9 mouse cellular contexts compared by ENCODE assay signal in the genomic region with DNA sequence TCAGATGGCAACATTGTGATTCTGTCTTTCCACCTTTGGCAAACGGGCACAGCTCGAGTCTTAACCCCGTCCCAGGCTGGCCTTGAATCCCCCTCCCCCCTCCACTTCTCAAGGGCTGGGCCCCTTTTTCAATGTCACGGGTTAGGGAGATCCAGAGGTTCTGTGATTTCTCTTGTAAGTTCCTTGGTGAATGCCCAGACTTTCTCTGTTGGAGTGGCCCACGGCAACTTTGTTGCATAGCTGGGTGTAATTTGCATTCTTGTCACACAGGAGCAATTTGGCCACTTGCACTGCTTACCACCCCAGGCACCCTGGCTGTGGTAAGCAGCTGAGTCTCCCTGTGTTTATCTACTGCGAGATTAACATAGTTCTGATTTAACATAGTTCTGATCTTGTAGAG. TPM values are rescaled to one million over a fixed set of nuclear protein-coding genes. Genes with fewer than 3 reads are reported as not detected.
DNase-seq lines count a peak whose midpoint lies in the region; ATAC-seq and TF ChIP-seq lines count a peak whose summit lies in the region.
"Had no signal": no experiment of that assay in that cellular context is flagged by ENCODE, and none has a peak within 500 bp of the region (broad histone marks: within the 10 kb centered on the region; RNA-seq: fewer than 3 reads in every experiment).

No protein-coding gene starts in this region.

- ATAC-seq in heart, embryonic 13.5 days (ENCODE audit: extremely low read depth, insufficient number of reproducible peaks, low FRiP score, low TSS enrichment) = no peak
- ATAC-seq in embryonic facial prominence, embryonic 14.5 days (ENCODE audit: low read depth) = no peak
- no peak for ATAC-seq in midbrain, postnatal 0 days (ENCODE audit: low FRiP score)
- ATAC-seq in erythroblast, adult 5-6 weeks (replicated peaks; ENCODE audit: low FRiP score, poor library complexity, severe bottlenecking) = no peak

- no peaks in the 10 kb centered on the region for H3K27me3 ChIP-seq in heart, embryonic 13.5 days (replicated peaks)
- H3K27me3 ChIP-seq in embryonic facial prominence, embryonic 14.5 days (replicated peaks; ENCODE audit: control insufficient read depth, insufficient read depth, low read length) = no peaks in the 10 kb centered on the region
- no peaks in the 10 kb centered on the region for H3K27me3 ChIP-seq in kidney, adult 2 months (replicated peaks; ENCODE audit: control insufficient read depth, insufficient read depth, low read length)
- H3K27me3 ChIP-seq in midbrain, postnatal 0 days (ENCODE audit: insufficient read depth, low read length) = no peaks in the 10 kb centered on the region

- H3K4me3 ChIP-seq in heart, embryonic 13.5 days = 0 out of 2 replicates have a peak overlapping the region, but pooled peaks have one; percentile 84
- no peak overlapping the region; the same call in 1 of the 2 replicates for H3K4me3 ChIP-seq in embryonic facial prominence, embryonic 14.5 days (ENCODE audit: low read depth, low read length)
- 0 out of 2 replicates have a peak overlapping the region, but pooled peaks have one; percentile 25 for H3K4me3 ChIP-seq in kidney, adult 2 months (ENCODE audit: insufficient read depth, low read depth, low read length)
- no peak overlapping the region for H3K4me3 ChIP-seq in midbrain, postnatal 0 days (ENCODE audit: low read depth, low read length)
- H3K4me3 ChIP-seq in left cerebral cortex, adult 2 months = no peak overlapping the region

- TF ChIP-seq POLR2A in kidney, adult 2 months (IDR thresholded peaks at IDR 0.05; ENCODE audit: low read depth, low read length) = no peak

- H3K4me1 ChIP-seq in heart, embryonic 13.5 days = peaks cover 26% of the 10 kb centered on the region
- peaks cover 22% of the 10 kb centered on the region for H3K4me1 ChIP-seq in embryonic facial prominence, embryonic 14.5 days (ENCODE audit: control insufficient read depth, insufficient read depth, low read length)
- H3K4me1 ChIP-seq in kidney, adult 2 months (ENCODE audit: control insufficient read depth, insufficient read depth, low read length) = peaks cover 21% of the 10 kb centered on the region
- peaks cover 7% of the 10 kb centered on the region; the same call in 1 of the 2 replicates for H3K4me1 ChIP-seq in midbrain, postnatal 0 days (ENCODE audit: insufficient read depth, low read length)

- intact Hi-C loops in left cerebral cortex, adult 2 months (cut with DNase I) = no loop called here

- no peak for DNase-seq in heart, adult 18-20 months
- DNase-seq in embryonic facial prominence, embryonic 14.5 days (ENCODE audit: low spot score) = peak; percentile 28
- peak; percentile 80 for DNase-seq in kidney, adult 2 months
- DNase-seq in midbrain, postnatal 0 days (ENCODE audit: low spot score) = peak; percentile 63
- DNase-seq in left cerebral cortex, adult 2 months (ENCODE audit: extremely low spot score in 1 of 2, low spot score in 2 of 2) = no peak
- DNase-seq in spleen, postnatal 10 days (ENCODE audit: low spot score in 2 of 2) = no peak

- H3K36me3 ChIP-seq in heart, embryonic 13.5 days = peaks cover 16% of the 10 kb centered on the region
- H3K36me3 ChIP-seq in embryonic facial prominence, embryonic 14.5 days (ENCODE audit: control insufficient read depth, insufficient read depth, low read length) = peaks cover 13% of the 10 kb centered on the region; the same call in 1 of the 2 replicates
- H3K36me3 ChIP-seq in kidney, adult 2 months (ENCODE audit: control insufficient read depth, insufficient read depth, low read length) = no peaks in the 10 kb centered on the region
- no peaks in the 10 kb centered on the region for H3K36me3 ChIP-seq in midbrain, postnatal 0 days (ENCODE audit: insufficient read depth, low read length)

- peak overlapping the region; percentile 82 for H3K4me2 ChIP-seq in heart, embryonic 13.5 days
- H3K4me2 ChIP-seq in embryonic facial prominence, embryonic 14.5 days (ENCODE audit: low read depth, low read length) = peak overlapping the region; percentile 78; the same call in 1 of the 2 replicates
- peak overlapping the region; percentile 15; the same call in 1 of the 2 replicates for H3K4me2 ChIP-seq in midbrain, postnatal 0 days (ENCODE audit: low read depth, low read length, poor library complexity, severe bottlenecking)

- H3K9me3 ChIP-seq in heart, embryonic 13.5 days = no peaks in the 10 kb centered on the region
- H3K9me3 ChIP-seq in embryonic facial prominence, embryonic 14.5 days (ENCODE audit: control insufficient read depth, low read length) = no peaks in the 10 kb centered on the region
- H3K9me3 ChIP-seq in midbrain, postnatal 0 days (ENCODE audit: low read length) = no peaks in the 10 kb centered on the region

- peak overlapping the region; percentile 17 for H3K9ac ChIP-seq in heart, embryonic 13.5 days
- H3K9ac ChIP-seq in embryonic facial prominence, embryonic 14.5 days (ENCODE audit: low read depth, low read length) = no peak overlapping the region; the same call in 1 of the 2 replicates
- 0 out of 2 replicates have a peak overlapping the region, but pooled peaks have one; percentile 3 for H3K9ac ChIP-seq in midbrain, postnatal 0 days (replicated peaks; ENCODE audit: low read length, poor library complexity, severe bottlenecking)
- H3K9ac ChIP-seq: liver, embryonic 14.5 days had no signal

- H3K27ac ChIP-seq in heart, embryonic 13.5 days (replicated peaks) = no peak overlapping the region; the same call in 1 of the 2 replicates
- H3K27ac ChIP-seq in embryonic facial prominence, embryonic 14.5 days (replicated peaks; ENCODE audit: low read depth, low read length) = no peak overlapping the region
- peak overlapping the region; percentile 68 for H3K27ac ChIP-seq in kidney, adult 2 months (ENCODE audit: insufficient read depth, low read depth, low read length)
- no peak overlapping the region for H3K27ac ChIP-seq in midbrain, postnatal 0 days (ENCODE audit: low read depth, low read length)
- H3K27ac ChIP-seq in left cerebral cortex, adult 2 months = no peak overlapping the region
- H3K27ac ChIP-seq: liver, embryonic 14.5 days had no signal

- 30% methylated on average over 6 of the region's 6 CpGs for WGBS in heart, embryonic 13.5 days
- WGBS in embryonic facial prominence, embryonic 14.5 days = 20% methylated on average over 6 of the region's 6 CpGs
- WGBS in kidney, adult 2 months = 44% methylated on average over 6 of the region's 6 CpGs
- WGBS in midbrain, postnatal 0 days = 14% methylated on average over 6 of the region's 6 CpGs

- TF ChIP-seq CTCF in kidney, adult 2 months (conservative IDR thresholded peaks at IDR 0.05; ENCODE audit: insufficient read depth, insufficient read length, low read depth, low read length) = no peak
- TF ChIP-seq CTCF in midbrain, postnatal 0 days (IDR thresholded peaks at IDR 0.05) = no peak
- TF ChIP-seq CTCF in left cerebral cortex, adult 2 months (IDR thresholded peaks at IDR 0.05) = no peak

RNA-seq across cellular contexts. Expression of a gene that starts 1.8 kb away (rescaled TPM):
- polyA plus RNA-seq in heart, embryonic 13.5 days (2015; fragmentation: Nextera tagmentation; extraction: Ambion mirVana) = 4.9 and 5.4 TPM in 2 replicates
- 10 to 100 TPM; 17.5 to 20.4 TPM for total RNA-seq in heart, adult 18-20 months (2021)
- polyA plus RNA-seq in embryonic facial prominence, embryonic 14.5 days (2014; fragmentation: Nextera tagmentation; extraction: Ambion mirVana) = 8.7 and 9.3 TPM in 2 replicates
- 37.9 and 38.9 TPM in 2 replicates for polyA plus RNA-seq in kidney, adult 2 months (2012; rRNA removed)
- total RNA-seq in midbrain, postnatal 0 days (2014; rRNA removed) = 34.3 and 46.0 TPM in 2 replicates
- 6.8 and 7.2 TPM in 2 replicates for polyA plus RNA-seq in midbrain, postnatal 0 days (2015; fragmentation: Nextera tagmentation; extraction: Ambion mirVana)
- total RNA-seq in erythroblast, adult 5-6 weeks (2015; ENCODE audit: low replicate concordance) = 5.0 and 7.3 TPM in 2 replicates
- 7.0 and 7.7 TPM in 2 replicates for total RNA-seq in erythroblast, adult 5-6 weeks (2017; ENCODE audit: low replicate concordance)
- 10 to 100 TPM; 47.8 to 49.3 TPM for total RNA-seq in left cerebral cortex, adult 2 months (2021)

RNA-seq across cellular contexts. Expression of a gene that starts 41.4 kb away (rescaled TPM):
- 0.14 TPM in 1 of 2 replicates, not detected in the other for polyA plus RNA-seq in heart, embryonic 13.5 days (2015; fragmentation: Nextera tagmentation; extraction: Ambion mirVana)
- 1 to 10 TPM in 1 of 2 experiments, under 1 TPM in 1; 0.30 to 2.9 TPM for total RNA-seq in heart, adult 18-20 months (2021)
- 0.21 TPM in 1 of 2 replicates, not detected in the other for polyA plus RNA-seq in embryonic facial prominence, embryonic 14.5 days (2014; fragmentation: Nextera tagmentation; extraction: Ambion mirVana)
- polyA plus RNA-seq in kidney, adult 2 months (2012; rRNA removed) = 0.12 and 1.1 TPM in 2 replicates
- not detected in 2 replicates for total RNA-seq in midbrain, postnatal 0 days (2014; rRNA removed)
- not detected in 2 replicates for polyA plus RNA-seq in midbrain, postnatal 0 days (2015; fragmentation: Nextera tagmentation; extraction: Ambion mirVana)
- total RNA-seq in erythroblast, adult 5-6 weeks (2015; ENCODE audit: low replicate concordance) = 1.3 and 2.3 TPM in 2 replicates
- 3.5 and 4.0 TPM in 2 replicates for total RNA-seq in erythroblast, adult 5-6 weeks (2017; ENCODE audit: low replicate concordance)
- total RNA-seq in left cerebral cortex, adult 2 months (2021) = under 1 TPM in 1 of 2 experiments, not detected in 1; 0.23 TPM

Comparison
In these comparisons a context has a peak if more than half of its experiments do, and no peak if none do; other contexts are left out.
1. H3K4me2 ChIP-seq: peak in every context shown above with its lines; median percentile 82 in heart, embryonic 13.5 days; 78 in embryonic facial prominence, embryonic 14.5 days; 15 in midbrain, postnatal 0 days.
2. H3K4me3 ChIP-seq: peak in heart, embryonic 13.5 days (single experiment) and kidney, adult 2 months (single experiment); none in embryonic facial prominence, embryonic 14.5 days (single experiment), midbrain, postnatal 0 days (single experiment) and left cerebral cortex, adult 2 months (single experiment).
3. DNase-seq: peak in embryonic facial prominence, embryonic 14.5 days (single experiment), kidney, adult 2 months (single experiment) and midbrain, postnatal 0 days (single experiment); none in heart, adult 18-20 months (0 of 2), left cerebral cortex, adult 2 months (0 of 2) and spleen, postnatal 10 days (0 of 2).